Mouse (Mus musculus) embryo, embryonic 10 days (tissue): ENCODE results near the gene Rsph1.

Experiments used
- DNase-seq: peaks from one replicate; pipeline ENCODE4 v3.0.0-alpha.2; 2015; ENCODE audit warnings: low spot score

Rsph1 gene

DNA sequence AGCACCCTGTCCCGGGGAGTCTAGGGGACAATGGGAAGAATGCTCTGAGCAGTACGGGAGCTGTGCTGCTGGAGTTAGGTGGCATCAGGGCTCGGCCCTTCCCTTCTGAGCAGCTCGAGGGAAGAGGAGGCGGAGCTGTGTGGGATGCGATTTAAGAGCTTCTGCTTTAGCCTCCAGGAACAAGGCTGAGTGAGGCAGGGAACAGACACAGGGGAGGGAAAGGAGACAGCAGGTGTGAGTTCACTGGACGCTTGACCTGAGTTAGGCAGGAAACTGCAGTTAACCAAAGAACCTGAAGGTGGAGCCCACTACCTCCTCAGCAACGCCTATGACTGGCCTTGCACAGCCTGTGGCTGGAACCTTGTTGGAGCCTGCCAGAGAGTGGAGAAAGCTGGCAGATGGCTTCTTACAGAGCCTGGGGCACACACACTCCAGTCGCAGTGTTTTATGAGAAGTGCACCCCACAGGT is 22.7 kb downstream of the Rsph1 start:
- peak; percentile 82 for DNase-seq

DNA sequence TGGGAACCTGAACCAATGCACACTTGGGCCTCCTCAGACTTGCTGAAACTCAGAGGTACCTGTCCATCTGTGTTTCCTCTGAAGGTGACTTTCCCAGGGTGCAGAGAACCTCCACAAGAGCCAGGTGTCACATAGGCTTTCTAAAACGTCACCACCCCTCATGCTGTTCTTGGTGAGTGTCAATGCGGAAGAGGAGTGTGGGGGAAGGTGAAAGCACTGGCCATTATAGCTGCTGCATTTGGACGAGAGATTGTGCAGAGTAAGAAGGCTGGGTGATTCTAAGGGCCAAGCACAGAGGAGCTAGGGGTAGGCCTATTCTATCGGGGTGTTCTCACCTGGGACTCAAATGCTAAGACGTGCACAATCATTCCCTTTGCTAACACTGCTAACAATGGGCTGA is 23.2 kb downstream of the Rsph1 start:
- DNase-seq = no peak

GRCm38 (mm10) chr17:31247144-31247543 is 30.0 kb downstream of the Rsph1 start:
- no peak for DNase-seq

DNA sequence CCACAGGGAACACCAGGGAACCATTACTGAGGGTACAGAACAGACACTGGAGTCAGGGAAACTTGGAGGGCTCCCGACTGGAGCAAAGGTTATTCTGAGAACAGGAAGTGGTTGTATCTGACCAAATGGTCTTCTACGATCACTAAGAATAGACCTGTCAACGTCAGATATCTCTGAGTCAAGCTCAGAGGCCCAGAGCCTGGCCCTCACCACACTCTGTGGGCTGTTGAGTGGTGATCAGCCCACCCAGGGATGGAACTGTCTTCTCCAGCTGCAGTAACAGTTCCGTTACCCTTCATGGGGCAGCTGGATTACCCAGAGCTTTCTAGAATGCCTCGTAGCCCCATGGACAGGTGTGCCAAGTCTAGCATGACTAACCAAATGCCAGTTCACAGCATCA is 31.9 kb downstream of the Rsph1 start:
- DNase-seq = no peak

DNA sequence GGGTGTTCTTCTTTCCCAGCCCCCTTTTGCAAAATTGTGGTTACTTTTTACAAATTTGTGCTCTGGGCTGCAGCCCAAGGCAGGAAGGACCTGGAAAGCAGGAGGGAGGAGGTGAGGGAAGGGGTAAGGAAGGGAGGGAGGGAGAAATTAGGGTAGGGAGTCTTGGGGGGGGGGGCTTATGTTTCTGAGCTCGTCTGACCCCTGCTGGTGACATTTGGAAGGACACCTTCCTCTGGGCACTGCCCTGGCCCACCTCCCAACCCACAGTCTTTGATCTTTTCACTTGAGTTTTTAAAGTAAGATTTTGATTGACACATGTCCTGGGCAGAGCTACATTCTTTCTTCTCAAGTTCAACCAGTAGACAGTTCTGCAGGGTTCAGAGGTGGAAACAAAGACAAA is 34.4 kb downstream of the Rsph1 start:
- no peak for DNase-seq

- no peak for DNase-seq
Measured at GRCm38 (mm10) chr17:31241156-31241555, 36.0 kb downstream of the Rsph1 start.

DNA sequence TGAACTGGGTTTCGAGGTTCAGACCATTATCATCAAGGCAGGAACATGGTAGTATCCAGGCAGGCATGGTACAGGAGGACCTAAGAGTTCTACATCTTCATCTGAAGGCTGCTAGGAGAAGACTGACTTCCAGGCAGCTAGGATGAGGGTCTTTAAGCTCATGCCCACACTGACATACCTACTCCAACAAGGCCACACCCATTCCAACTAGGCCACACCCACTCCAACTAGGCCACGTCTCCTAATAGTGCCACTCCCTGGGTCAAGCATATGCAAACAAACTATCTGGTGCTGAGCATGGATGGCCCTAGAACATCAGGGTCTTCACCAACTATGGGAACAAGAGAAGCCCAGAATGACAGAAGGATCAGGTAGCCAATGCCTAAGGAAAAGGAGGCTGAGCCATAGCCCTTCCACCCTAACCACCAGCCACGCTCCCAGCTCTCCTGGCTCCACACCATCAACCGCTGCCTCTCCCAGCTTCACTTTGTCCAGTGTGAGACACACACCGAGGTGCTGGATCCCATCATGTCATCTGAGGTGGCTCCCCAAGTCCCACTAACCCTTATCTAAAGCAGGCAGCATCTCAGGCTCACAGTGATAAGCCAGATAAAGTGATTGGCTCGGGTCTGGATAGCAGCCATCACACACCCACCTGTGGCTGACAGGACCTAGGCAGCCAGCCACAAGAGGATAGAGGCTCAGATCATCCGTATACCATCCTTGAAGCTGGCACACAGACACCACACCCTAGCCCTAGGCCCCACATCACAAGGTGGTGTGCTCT is 38.8 kb downstream of the Rsph1 start:
- no peak for DNase-seq

- DNase-seq = no peak
Measured at GRCm38 (mm10) chr17:31235915-31236314, 41.3 kb downstream of the Rsph1 start.

DNA sequence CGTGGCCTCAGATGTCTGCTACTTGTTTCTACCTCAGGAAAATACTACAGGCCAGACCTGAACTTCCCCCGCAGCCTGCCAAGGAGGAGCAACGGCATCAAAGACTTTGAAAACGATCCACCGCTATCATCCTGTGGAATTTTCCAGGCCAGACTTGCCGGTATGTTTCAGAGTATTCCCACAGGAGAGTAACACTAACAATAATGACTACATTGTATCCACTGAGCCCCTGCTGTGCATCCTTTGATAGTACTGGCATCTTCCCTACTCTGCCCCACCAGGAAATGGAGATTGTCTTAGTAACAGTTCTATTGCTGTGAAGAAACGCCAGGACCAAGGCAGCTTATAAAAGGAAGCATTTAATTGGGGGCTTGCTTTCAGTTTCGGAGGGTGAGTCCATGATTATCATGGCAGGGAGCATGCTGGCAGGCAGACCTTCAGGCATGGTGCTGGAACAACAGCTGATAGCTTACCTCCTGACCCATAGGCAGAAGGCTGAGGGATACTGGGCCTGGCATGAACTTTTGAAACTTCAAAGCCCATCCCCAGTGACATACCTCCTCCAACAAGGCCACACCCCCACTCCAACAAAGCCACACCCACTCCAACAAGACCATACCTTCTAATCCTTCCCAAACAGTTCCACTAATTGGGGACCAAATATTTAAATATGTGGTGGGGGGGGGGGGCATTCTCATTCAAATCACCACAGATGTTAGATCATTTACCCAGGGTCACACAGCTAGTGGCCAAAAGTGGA is 44.8 kb downstream of the Rsph1 start:
- DNase-seq = no peak

GRCm38 (mm10) chr17:31231780-31232179 is 45.4 kb downstream of the Rsph1 start:
- no peak for DNase-seq

DNA sequence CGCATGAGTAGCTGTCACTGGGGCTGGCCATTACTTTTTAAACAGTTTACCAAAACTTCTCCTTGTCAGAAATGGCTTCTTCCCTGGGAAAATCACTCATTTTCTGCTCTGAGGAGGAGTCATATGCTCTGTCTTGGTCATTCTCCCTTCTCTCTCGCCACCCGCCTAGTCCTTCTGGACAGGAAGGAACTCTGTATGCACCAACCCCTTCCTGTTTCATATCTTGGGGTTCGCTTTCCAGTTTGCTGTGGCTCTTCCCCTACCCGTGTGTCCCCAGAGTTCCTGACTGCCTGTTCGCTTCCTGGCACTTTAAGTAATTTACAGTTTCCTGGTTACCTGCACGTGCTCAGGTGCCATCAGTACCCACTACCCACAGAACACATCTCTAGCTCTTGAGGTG is 50.3 kb downstream of the Rsph1 start:
- DNase-seq = no peak

GRCm38 (mm10) chr17:31226368-31226767 is 50.8 kb downstream of the Rsph1 start:
- DNase-seq = no peak

DNA sequence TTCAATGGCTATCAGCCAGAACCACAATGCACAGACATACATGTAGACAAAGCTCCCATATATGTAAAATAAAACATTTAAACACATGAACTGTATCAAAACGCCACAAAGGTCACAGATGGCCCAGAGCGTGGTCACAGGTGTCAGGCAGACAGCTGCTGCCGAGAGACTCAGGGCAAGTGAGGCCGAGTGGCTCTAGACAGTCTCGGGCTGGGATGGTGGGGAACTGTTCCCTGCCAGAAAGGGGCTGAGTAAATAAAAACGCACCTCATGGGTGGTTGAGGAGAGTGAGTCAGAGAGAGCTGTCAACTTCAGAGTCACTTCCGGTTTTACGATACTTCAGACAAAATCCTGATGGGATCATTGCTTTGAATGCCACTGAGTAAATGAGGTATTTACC is 52.6 kb downstream of the Rsph1 start:
- no peak for DNase-seq

- peak; percentile 35 for DNase-seq
Measured at GRCm38 (mm10) chr17:31223835-31224234, 53.3 kb downstream of the Rsph1 start.

GRCm38 (mm10) chr17:31222810-31223310 is 54.3 kb downstream of the Rsph1 start:
- no peak for DNase-seq

DNA sequence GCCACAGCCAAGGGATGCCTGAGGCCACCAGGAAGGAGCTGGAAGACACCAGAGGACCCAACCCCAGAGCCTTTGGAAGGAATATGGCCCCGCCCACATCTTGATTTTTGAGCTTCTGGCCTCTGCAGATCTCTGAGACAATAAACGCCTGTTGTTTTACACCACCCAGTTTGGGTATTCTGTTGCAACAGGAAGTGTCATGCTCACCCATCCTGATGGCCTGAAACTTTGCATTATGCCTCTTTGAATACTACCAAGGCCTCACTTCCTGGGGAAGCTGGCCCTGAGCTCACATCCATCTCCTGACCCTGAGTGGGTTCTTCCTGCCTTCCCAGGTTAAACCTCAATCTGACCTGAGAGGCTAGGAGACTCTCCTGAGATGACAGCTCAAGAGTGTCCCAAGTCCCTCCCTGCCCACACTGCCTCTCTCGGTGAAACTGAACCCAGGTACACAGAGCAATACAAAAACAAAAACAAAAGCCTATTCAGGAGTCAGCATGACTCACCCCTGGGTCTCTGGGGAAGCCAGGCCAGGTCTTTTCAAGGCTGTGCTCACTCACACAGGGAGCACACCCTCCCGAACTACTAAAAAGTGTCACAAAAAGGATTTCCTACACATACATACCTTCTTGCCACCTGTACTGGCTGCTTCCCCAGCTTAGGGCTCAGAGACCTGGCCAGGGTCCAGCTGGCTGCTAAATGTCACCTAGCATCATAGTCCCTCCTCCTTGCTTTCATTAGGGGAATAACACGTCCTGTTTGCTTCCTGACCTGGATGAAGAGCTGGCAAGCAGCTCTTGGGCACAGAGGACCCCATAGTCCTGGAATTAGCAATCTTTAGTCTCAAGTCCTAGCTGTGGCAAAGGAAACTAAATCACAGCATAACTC is 60.9 kb downstream of the Rsph1 start:
- no peak for DNase-seq

- no peak for DNase-seq
Measured at GRCm38 (mm10) chr17:31211881-31212280, 65.3 kb downstream of the Rsph1 start.

- DNase-seq = no peak
Measured at GRCm38 (mm10) chr17:31210299-31210698, 66.9 kb downstream of the Rsph1 start.

GRCm38 (mm10) chr17:31209376-31209930 is 67.7 kb downstream of the Rsph1 start:
- no peak for DNase-seq

DNA sequence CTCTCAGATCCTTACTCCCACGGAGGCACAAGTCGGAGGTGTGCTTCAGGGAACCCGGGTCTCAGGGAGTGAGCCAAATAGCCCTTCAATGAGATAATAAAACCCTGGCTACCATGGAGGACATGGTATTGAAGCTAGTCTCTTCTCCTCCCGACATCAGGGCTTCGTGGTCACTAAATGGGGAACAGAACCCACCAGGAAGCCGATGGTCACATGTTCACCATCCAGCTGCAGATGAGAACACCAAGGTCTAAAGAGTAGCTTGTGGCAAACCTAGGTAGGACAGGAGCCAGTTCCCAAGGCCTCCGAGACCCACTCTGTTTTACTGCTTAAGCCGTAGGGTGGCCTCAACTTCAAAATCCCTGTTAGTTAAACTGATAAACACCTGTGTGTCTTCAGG is 68.5 kb downstream of the Rsph1 start:
- no peak for DNase-seq

- no peak for DNase-seq
Measured at GRCm38 (mm10) chr17:31207771-31208334, 69.3 kb downstream of the Rsph1 start, which contains the start of gene Ubash3a. Ubash3a (plus strand) TSS chr17:31207873.
